Mouse (Mus musculus): ENCODE results near the gene Nek9. TPM values are rescaled to one million over a fixed set of nuclear protein-coding genes. Genes with fewer than 3 reads are reported as not detected.

The Nek9 gene
- polyA plus RNA-seq (2015; fragmentation: Nextera tagmentation; extraction: Ambion mirVana), result 11.1 and 11.5 TPM in 2 replicates

- peak within 1 kb of the TSS; percentile 83 for H3K4me2 ChIP-seq (replicated peaks; ENCODE audit: low read depth, low read length)
- H3K27ac ChIP-seq (ENCODE audit: low read length), result peak within 1 kb of the TSS; percentile 92
- no peaks in the 10 kb centered on the region for H3K9me3 ChIP-seq (ENCODE audit: low read length)
- peaks cover 12% of the 10 kb centered on the region; the same call in 1 of the 2 replicates for H3K36me3 ChIP-seq (ENCODE audit: insufficient read depth, low read length)
- peak; percentile 96 for DNase-seq (ENCODE audit: low spot score)
- H3K4me1 ChIP-seq (ENCODE audit: insufficient read depth, low read depth, low read length), result peaks cover 4% of the 10 kb centered on the region; the same call in 1 of the 2 replicates
- peak within 1 kb of the TSS; percentile 75 for H3K9ac ChIP-seq (replicated peaks; ENCODE audit: low read depth)
- ATAC-seq, result peak; percentile 93
- H3K27me3 ChIP-seq (replicated peaks; ENCODE audit: insufficient read depth, low read length), result no peaks in the 10 kb centered on the region
- WGBS, result under 1% methylated on average over 31 of the region's 36 CpGs
- H3K4me3 ChIP-seq (ENCODE audit: low read depth, low read length), result peak within 1 kb of the TSS; percentile 95
- TF ChIP-seq EP300 (IDR thresholded peaks at IDR 0.05) (no peak), CTCF (IDR thresholded peaks at IDR 0.05) (peak; percentile 20; the same call in 1 of the 2 replicates)
Observed at GRCm38 (mm10) chr12:85339243-85339729, at the start of gene Nek9. Gene Nek9, minus strand, starts transcription at chr12:85339362.

GRCm38 (mm10) chr12:85385995-85386375 lies 46.8 kb upstream of the Nek9 start:
- no peak overlapping the region for H3K4me2 ChIP-seq (replicated peaks; ENCODE audit: low read depth, low read length)
- WGBS, result 41% methylated on average over 5 of the region's 5 CpGs
- no peaks in the 10 kb centered on the region for H3K36me3 ChIP-seq (ENCODE audit: insufficient read depth, low read length)
- TF ChIP-seq EP300 (IDR thresholded peaks at IDR 0.05), result no peak
- no peak for TF ChIP-seq CTCF (IDR thresholded peaks at IDR 0.05)
- H3K9ac ChIP-seq (replicated peaks; ENCODE audit: low read depth), result no peak overlapping the region
- DNase-seq (ENCODE audit: low spot score) (no peak), ATAC-seq (no peak)
- no peak overlapping the region for H3K27ac ChIP-seq (ENCODE audit: low read length)
- no peaks in the 10 kb centered on the region for H3K27me3 ChIP-seq (replicated peaks; ENCODE audit: insufficient read depth, low read length)
- 0 out of 2 replicates have a peak, but pooled peaks cover 11% of the 10 kb centered on the region for H3K4me1 ChIP-seq (ENCODE audit: insufficient read depth, low read depth, low read length)
- no peaks in the 10 kb centered on the region for H3K9me3 ChIP-seq (ENCODE audit: low read length)
- no peak overlapping the region for H3K4me3 ChIP-seq (ENCODE audit: low read depth, low read length)

GRCm38 (mm10) chr12:85385329-85385994 lies 46.3 kb upstream of the Nek9 start:
- WGBS, result 62% methylated on average over 10 of the region's 10 CpGs
- ATAC-seq, result peak; percentile 24; the same call in 1 of the 2 replicates
- no peak overlapping the region for H3K4me3 ChIP-seq (ENCODE audit: low read depth, low read length)
- no peaks in the 10 kb centered on the region for H3K36me3 ChIP-seq (ENCODE audit: insufficient read depth, low read length)
- no peak for TF ChIP-seq EP300 (IDR thresholded peaks at IDR 0.05)
- TF ChIP-seq CTCF (IDR thresholded peaks at IDR 0.05), result no peak
- no peaks in the 10 kb centered on the region for H3K27me3 ChIP-seq (replicated peaks; ENCODE audit: insufficient read depth, low read length)
- H3K27ac ChIP-seq (ENCODE audit: low read length), result 0 out of 2 replicates have a peak overlapping the region, but pooled peaks have one; percentile 48
- no peak overlapping the region for H3K9ac ChIP-seq (replicated peaks; ENCODE audit: low read depth)
- H3K4me2 ChIP-seq (replicated peaks; ENCODE audit: low read depth, low read length), result no peak overlapping the region
- DNase-seq (ENCODE audit: low spot score), result peak; percentile 47
- H3K9me3 ChIP-seq (ENCODE audit: low read length), result no peaks in the 10 kb centered on the region
- peaks cover 13% of the 10 kb centered on the region; the same call in 1 of the 2 replicates for H3K4me1 ChIP-seq (ENCODE audit: insufficient read depth, low read depth, low read length)

GRCm38 (mm10) chr12:85382761-85383680 lies 43.9 kb upstream of the Nek9 start:
- no peak overlapping the region for H3K27ac ChIP-seq (ENCODE audit: low read length)
- no peak overlapping the region for H3K9ac ChIP-seq (replicated peaks; ENCODE audit: low read depth)
- no peak overlapping the region for H3K4me3 ChIP-seq (ENCODE audit: low read depth, low read length)
- H3K27me3 ChIP-seq (replicated peaks; ENCODE audit: insufficient read depth, low read length), result no peaks in the 10 kb centered on the region
- peaks cover 9% of the 10 kb centered on the region; the same call in 1 of the 2 replicates for H3K4me1 ChIP-seq (ENCODE audit: insufficient read depth, low read depth, low read length)
- DNase-seq (ENCODE audit: low spot score) (peak; percentile 31), ATAC-seq (no peak)
- no peak for TF ChIP-seq EP300 (IDR thresholded peaks at IDR 0.05)
- TF ChIP-seq CTCF (IDR thresholded peaks at IDR 0.05), result no peak
- H3K36me3 ChIP-seq (ENCODE audit: insufficient read depth, low read length), result no peaks in the 10 kb centered on the region
- 52% methylated on average over 14 of the region's 14 CpGs for WGBS
- H3K9me3 ChIP-seq (ENCODE audit: low read length), result no peaks in the 10 kb centered on the region
- no peak overlapping the region for H3K4me2 ChIP-seq (replicated peaks; ENCODE audit: low read depth, low read length)

- WGBS, result 62% methylated on average over 6 of the region's 6 CpGs
- H3K27me3 ChIP-seq (replicated peaks; ENCODE audit: insufficient read depth, low read length), result no peaks in the 10 kb centered on the region
Observed at GRCm38 (mm10) chr12:85381570-85381969, 42.4 kb upstream of the Nek9 start.

More at GRCm38 (mm10) chr12:85381570-85381969, 42.4 kb upstream of the Nek9 start:
- DNase-seq (ENCODE audit: low spot score) (peak; percentile 68), ATAC-seq (peak; percentile 51)
- peaks cover 9% of the 10 kb centered on the region; the same call in 1 of the 2 replicates for H3K4me1 ChIP-seq (ENCODE audit: insufficient read depth, low read depth, low read length)
- H3K9me3 ChIP-seq (ENCODE audit: low read length), result no peaks in the 10 kb centered on the region
- TF ChIP-seq EP300 (IDR thresholded peaks at IDR 0.05), result peak; percentile 81
- no peak for TF ChIP-seq CTCF (IDR thresholded peaks at IDR 0.05)
- no peaks in the 10 kb centered on the region for H3K36me3 ChIP-seq (ENCODE audit: insufficient read depth, low read length)
- no peak overlapping the region for H3K4me2 ChIP-seq (replicated peaks; ENCODE audit: low read depth, low read length)
- H3K4me3 ChIP-seq (ENCODE audit: low read depth, low read length), result no peak overlapping the region
- peak overlapping the region; percentile 49; the same call in 1 of the 2 replicates for H3K27ac ChIP-seq (ENCODE audit: low read length)
- no peak overlapping the region for H3K9ac ChIP-seq (replicated peaks; ENCODE audit: low read depth)
